Mouse (Mus musculus) c-Kit-positive CD71-positive TER-119-positive erythroid progenitor cells, embryonic 14.5 days (primary cell): Measurements from ENCODE around the gene Egfr.
A peak's percentile ranks its signal among the peaks of the same experiment; 100 is the strongest.

Experiments used
- DNase-seq: peaks from one replicate; pipeline ENCODE4 v3.0.0-alpha.2; 2013; ENCODE audit warnings: low spot score

Egfr gene

DNA sequence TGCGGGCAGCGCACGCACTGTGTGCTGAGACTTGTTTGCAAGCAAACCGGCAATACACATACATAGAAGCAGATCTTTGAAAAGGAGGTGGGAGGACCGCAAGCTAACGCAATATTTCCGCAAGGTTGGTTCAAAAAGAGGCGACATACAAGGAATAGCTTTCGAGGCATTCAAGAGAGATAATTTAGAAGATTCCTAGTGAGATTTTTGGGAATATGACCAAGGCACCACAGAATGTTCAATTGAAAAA is 199.7 kb downstream of the Egfr start:
- no peak for DNase-seq

DNA sequence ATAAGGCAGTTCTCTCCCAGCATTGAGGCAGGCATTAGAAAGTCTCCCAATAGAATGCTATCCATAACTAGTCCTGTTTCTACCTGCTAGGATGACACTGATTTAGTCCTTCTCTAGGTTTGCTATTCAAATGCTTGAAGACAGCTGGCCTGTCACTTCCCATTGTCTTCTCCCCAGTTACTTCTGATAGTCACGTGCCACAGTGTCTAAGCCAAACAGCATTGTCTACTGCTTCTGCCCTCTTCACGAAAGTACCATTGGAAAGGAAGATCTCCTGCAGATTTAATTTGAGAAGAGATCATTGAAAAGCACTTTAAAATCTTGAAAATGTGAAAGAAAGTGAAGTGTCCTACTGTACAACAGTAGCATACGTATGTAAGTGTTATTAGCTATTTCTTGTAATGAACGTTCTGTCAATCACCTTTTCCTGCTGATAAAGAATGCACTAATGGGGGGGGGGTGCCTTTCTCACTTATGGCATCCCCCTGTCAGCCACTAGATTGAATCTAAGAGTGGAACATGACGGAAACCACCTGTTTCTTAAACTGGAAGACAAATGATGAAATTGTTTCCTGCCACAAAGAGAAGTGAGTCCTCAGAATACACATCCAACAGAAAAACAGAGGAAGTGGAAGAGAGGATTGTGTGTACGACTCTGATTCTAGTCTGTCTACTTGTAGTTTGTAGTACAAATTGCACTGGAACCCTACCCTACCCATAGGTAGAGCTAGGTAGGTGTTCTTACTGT is 204.3 kb downstream of the Egfr start:
- no peak for DNase-seq

DNA sequence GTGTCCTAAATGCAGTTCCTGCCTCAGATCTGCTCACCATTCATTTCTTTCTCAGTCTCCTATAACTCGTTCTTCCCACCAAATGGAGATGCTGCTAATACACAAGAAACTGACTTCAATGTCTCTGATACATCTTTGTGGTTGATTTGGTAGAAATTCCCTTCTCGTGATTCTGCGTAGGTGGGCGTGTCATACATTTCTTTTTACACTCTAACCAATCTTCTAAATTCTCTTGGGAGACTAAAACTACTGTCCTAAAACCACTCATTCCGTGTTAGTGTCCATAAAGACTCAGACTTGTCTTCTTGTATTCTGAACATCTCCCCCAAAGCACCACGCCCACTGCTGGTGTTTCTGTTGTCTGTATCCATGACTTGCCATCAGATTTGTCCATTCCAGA is 205.0 kb downstream of the Egfr start:
- no peak for DNase-seq

DNA sequence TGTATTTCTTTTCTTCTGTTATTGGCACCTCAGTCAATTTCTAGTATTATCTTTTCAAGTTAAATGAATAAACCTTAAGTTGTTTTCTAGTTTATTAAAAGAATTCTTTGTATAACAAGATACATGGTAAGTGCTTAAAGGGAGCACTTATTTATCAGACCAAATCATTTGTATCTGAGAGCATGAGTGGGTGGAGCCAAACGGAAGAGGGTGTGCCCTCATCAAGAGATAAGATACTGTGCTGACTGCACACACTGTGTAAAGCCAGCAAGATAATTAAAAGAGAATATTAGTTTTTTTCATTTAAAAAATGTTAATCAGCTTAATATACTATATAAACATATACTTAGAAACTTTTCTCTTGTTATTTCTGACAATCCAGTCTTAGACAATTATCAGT is 206.5 kb downstream of the Egfr start:
- DNase-seq: peak; percentile 57
